Mouse (Mus musculus) neural tube, embryonic 13.5 days (tissue): ENCODE results near the gene Dnaja2. TPM values are rescaled to one million over a fixed set of nuclear protein-coding genes. Genes with fewer than 3 reads are reported as not detected.
A peak's percentile ranks its signal among the peaks of the same experiment; 100 is the strongest.

Source experiments
- ATAC-seq: fragments of 200-750 bp; cut with Nextera tagmentation; 2 replicates; pipeline ENCODE4 v1.8.0; 2017; ENCODE audit warnings: low read depth, mild to moderate bottlenecking, moderate TSS enrichment, moderate library complexity
- H3K27ac ChIP-seq: fragments of 300-500 bp; sonication (generic); replicated peaks from 2 replicates; pipeline ENCODE4 v1.5.1; 2015; ENCODE audit warnings: moderate library complexity, mild to moderate bottlenecking, inconsistent platforms
- H3K27me3 ChIP-seq: fragments of 300-500 bp; sonication (generic); 2 replicates; pipeline ENCODE4 v1.6.1; 2015; ENCODE audit warnings: mild to moderate bottlenecking, inconsistent platforms
- H3K36me3 ChIP-seq: fragments of 300-500 bp; sonication (generic); 2 replicates; pipeline ENCODE4 v1.6.1; 2015; ENCODE audit warnings: mild to moderate bottlenecking, inconsistent platforms
- H3K4me1 ChIP-seq: fragments of 300-500 bp; sonication (generic); replicated peaks from 2 replicates; pipeline ENCODE4 v1.6.1; 2015; ENCODE audit warnings: inconsistent platforms
- H3K4me2 ChIP-seq: fragments of 300-500 bp; sonication (generic); 2 replicates; pipeline ENCODE4 v1.6.1; 2015; ENCODE audit warnings: inconsistent platforms, mild to moderate bottlenecking, moderate library complexity
- H3K4me3 ChIP-seq: fragments of 300-500 bp; sonication (generic); 2 replicates; pipeline ENCODE4 v1.5.1; 2015; ENCODE audit warnings: mild to moderate bottlenecking, inconsistent platforms
- H3K9ac ChIP-seq: fragments of 300-500 bp; sonication (generic); 2 replicates; pipeline ENCODE4 v1.6.1; 2015; ENCODE audit warnings: moderate library complexity, mild to moderate bottlenecking, inconsistent platforms
- H3K9me3 ChIP-seq: fragments of 300-500 bp; sonication (generic); 2 replicates; pipeline ENCODE4 v1.6.1; 2016; ENCODE audit warnings: inconsistent platforms
- WGBS: fragments of 180-500 bp; shearing (Covaris S2); methylation state at CpG from one replicate; pipeline ENCODE4 v1.1.7; 2015; 5-methylcytosine and 5-hydroxymethylcytosine counted together
- polyA plus RNA-seq: library from polyadenylated mRNA; unstranded; fragments of >200 nt; fragmentation: Nextera tagmentation; extraction: Ambion mirVana; gene quantifications from 2 replicates; pipeline ENCODE4 v1.2.1, GENCODE M21; 2015

Dnaja2 gene
- polyA plus RNA-seq, 1 experiment from 2014 or later = 190 TPM

DNA sequence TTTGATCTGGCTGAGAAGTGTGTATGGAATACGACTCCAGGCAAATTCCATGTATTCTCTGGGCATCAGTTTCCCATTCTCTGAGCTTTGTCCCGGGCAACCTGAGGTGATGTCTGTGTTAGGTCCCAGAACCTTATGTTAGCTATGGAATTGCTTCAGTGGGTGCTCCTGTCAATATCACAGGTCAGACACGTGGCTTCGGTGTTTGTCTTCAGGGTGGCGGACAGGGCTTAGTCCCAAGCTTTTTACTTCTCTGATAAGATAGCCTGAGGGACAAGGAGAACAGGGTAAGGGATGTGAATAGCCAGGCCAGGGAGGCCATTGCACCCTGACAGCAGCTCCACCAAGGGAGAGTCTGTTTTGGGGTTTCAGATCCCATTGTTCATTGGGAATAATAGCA, 59.0 kb downstream of the Dnaja2 start:
- Histone ChIP-seq H3K9ac (no peak overlapping the region), H3K4me3 (no peak overlapping the region), H3K36me3 (peaks cover 11% of the 10 kb centered on the region; the same call in 1 of the 2 replicates), H3K4me2 (no peak overlapping the region), H3K9me3 (no peaks in the 10 kb centered on the region), H3K27me3 (no peaks in the 10 kb centered on the region), H3K4me1 (peaks cover 55% of the 10 kb centered on the region), H3K27ac (no peak overlapping the region)
- no peak for ATAC-seq
- 89% methylated on average over 5 of the region's 5 CpGs for WGBS

GRCm38 (mm10) chr8:85492940-85493931, 61.9 kb downstream of the Dnaja2 start:
- ATAC-seq = peak; percentile 60
- peaks cover 31% of the 10 kb centered on the region for H3K4me1 ChIP-seq
- H3K27ac ChIP-seq = peak overlapping the region; percentile 75
- 8% methylated on average over 48 of the region's 49 CpGs for WGBS
- peak overlapping the region; percentile 91 for H3K9ac ChIP-seq
- no peaks in the 10 kb centered on the region for H3K9me3 ChIP-seq
- H3K4me3 ChIP-seq = peak overlapping the region; percentile 90
- no peaks in the 10 kb centered on the region for H3K27me3 ChIP-seq
- peaks cover 11% of the 10 kb centered on the region; the same call in 1 of the 2 replicates for H3K36me3 ChIP-seq
- peak overlapping the region; percentile 89 for H3K4me2 ChIP-seq

DNA sequence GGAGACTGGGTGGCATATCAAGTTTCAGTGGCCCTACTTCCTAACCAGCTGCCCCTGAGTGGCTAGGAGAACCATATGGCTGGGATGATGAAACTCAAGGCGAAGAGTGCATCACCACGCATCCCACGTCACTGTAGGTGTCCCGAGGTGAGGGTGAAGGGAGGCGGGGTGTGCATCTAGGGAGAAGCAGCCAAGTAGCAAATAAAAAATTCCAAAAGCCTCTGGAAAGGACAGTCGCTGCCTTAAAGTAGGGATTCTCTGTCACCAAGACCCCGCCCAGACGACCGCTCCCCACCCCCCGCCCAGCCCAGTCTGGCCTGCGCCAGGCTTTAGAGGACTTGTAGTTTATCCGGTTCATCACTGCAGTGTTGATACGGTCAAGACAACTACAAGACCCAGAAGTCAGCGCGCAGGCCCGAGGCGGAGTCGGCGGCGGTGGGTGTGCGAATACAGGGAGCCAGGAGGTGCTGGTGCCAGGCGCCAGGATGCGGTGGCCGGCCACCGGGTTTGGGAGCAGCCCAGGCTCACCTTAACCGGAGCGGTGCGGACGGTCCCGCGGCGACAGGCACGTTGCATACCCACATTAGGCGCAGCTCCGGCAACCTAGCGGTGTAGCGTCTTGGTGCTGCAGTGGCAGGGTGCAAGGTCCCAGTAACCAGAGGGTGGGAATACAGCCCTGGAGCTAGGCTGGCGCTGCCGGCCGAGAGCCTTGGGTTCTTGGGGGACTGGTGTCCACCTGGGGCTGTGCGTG, 62.8 kb downstream of the Dnaja2 start, which contains the start of gene Gpt2:
TSS of gene Gpt2 (plus strand) at position 452 of the 751 bp plus-strand sequence.
- ATAC-seq = peak; percentile 99
- Histone ChIP-seq H3K9ac (peak within 1 kb of the TSS; percentile 91), H3K4me2 (peak within 1 kb of the TSS; percentile 89), H3K36me3 (peaks cover 11% of the 10 kb centered on the region; the same call in 1 of the 2 replicates), H3K4me3 (peak within 1 kb of the TSS; percentile 90), H3K27ac (peak within 1 kb of the TSS; percentile 75), H3K27me3 (no peaks in the 10 kb centered on the region), H3K9me3 (no peaks in the 10 kb centered on the region), H3K4me1 (peaks cover 31% of the 10 kb centered on the region)
- under 1% methylated on average over 41 of the region's 41 CpGs for WGBS

DNA sequence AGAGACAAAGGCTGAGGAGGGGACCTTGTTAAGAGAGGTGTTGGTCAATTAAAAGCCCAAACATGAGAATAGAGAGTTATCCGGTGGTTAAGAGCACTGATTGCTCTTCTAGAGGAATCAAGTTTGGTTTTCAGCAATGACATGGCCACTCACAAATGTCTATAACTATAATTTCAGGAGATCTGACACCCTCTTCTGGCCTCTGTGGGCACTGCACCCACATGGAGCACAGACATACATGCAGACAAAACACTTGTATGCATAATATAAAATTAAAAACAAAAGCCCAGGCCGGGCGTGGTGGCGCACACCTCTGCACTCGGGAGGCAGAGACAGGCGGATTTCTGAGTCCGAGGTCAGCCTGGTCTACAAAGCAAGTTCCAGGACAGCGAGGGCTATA, 65.6 kb downstream of the Dnaja2 start:
- 96% methylated on average over 8 of the region's 8 CpGs for WGBS
- Histone ChIP-seq H3K27me3 (no peaks in the 10 kb centered on the region), H3K4me2 (no peak overlapping the region), H3K4me1 (peaks cover 16% of the 10 kb centered on the region), H3K9ac (no peak overlapping the region), H3K27ac (no peak overlapping the region), H3K4me3 (no peak overlapping the region), H3K36me3 (no peaks in the 10 kb centered on the region), H3K9me3 (0 out of 2 replicates have a peak, but pooled peaks cover 2% of the 10 kb centered on the region)
- ATAC-seq = no peak

DNA sequence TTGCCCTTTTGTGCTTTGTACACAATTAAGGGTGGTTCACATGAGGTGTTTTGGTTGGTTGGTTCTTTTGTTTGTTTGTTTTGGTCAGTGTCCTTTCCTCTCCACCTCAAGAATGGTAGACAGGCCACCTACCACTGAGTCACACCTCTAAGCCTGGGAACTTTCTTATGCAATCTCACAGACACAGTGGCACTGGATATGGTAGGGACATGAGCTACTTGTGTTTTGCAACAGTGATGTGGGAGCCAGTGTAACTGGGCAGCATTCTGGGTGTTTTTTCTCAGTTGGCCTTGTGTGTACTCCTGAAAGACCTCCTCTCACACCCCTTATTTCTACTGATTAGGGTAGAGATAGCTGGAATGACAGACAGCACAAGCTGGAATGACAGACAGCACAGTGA, 66.5 kb downstream of the Dnaja2 start:
- peaks cover 7% of the 10 kb centered on the region for H3K4me1 ChIP-seq
- ATAC-seq = no peak
- H3K4me2 ChIP-seq = no peak overlapping the region
- H3K9me3 ChIP-seq = 0 out of 2 replicates have a peak, but pooled peaks cover 2% of the 10 kb centered on the region
- H3K27ac ChIP-seq = no peak overlapping the region
- no peak overlapping the region for H3K9ac ChIP-seq
- no peaks in the 10 kb centered on the region for H3K36me3 ChIP-seq
- no peaks in the 10 kb centered on the region for H3K27me3 ChIP-seq
- no peak overlapping the region for H3K4me3 ChIP-seq

- Histone ChIP-seq H3K36me3 (no peaks in the 10 kb centered on the region), H3K4me1 (peaks cover 1% of the 10 kb centered on the region; the same call in 1 of the 2 replicates), H3K27me3 (no peaks in the 10 kb centered on the region), H3K27ac (no peak overlapping the region), H3K9me3 (0 out of 2 replicates have a peak, but pooled peaks cover 2% of the 10 kb centered on the region), H3K4me2 (no peak overlapping the region), H3K4me3 (no peak overlapping the region), H3K9ac (no peak overlapping the region)
- ATAC-seq = no peak
- WGBS = 72% methylated on average over 20 of the region's 20 CpGs
Measured at GRCm38 (mm10) chr8:85487906-85488620, 67.1 kb downstream of the Dnaja2 start.

Other genes with a start within 250 kb of the Dnaja2 start
- 0.47 TPM in 2 replicates for gene Mylk3, start 169.0 kb downstream of the Dnaja2 start, polyA plus RNA-seq
- gene 4921524J17Rik, start 122.5 kb downstream of the Dnaja2 start, polyA plus RNA-seq = 40.8 and 44.6 TPM in 2 replicates
- 53.1 and 56.9 TPM in 2 replicates for gene Gpt2, start 62.8 kb downstream of the Dnaja2 start, polyA plus RNA-seq
- 41.2 and 42.3 TPM in 2 replicates for gene Neto2, start 145.6 kb upstream of the Dnaja2 start, polyA plus RNA-seq